Mouse (Mus musculus): ENCODE results near the gene Mylk. TPM values are rescaled to one million over a fixed set of nuclear protein-coding genes. Genes with fewer than 3 reads are reported as not detected.
"Not testable (repeated sequence)": the region's sequence is repeated elsewhere in the genome, so short reads cannot be mapped to it uniquely, and the experiment has no call there.

Mylk gene
- total and polyA plus RNA-seq, 2 experiments from 2014 or later: 3.7 to 20.1 TPM

DNA sequence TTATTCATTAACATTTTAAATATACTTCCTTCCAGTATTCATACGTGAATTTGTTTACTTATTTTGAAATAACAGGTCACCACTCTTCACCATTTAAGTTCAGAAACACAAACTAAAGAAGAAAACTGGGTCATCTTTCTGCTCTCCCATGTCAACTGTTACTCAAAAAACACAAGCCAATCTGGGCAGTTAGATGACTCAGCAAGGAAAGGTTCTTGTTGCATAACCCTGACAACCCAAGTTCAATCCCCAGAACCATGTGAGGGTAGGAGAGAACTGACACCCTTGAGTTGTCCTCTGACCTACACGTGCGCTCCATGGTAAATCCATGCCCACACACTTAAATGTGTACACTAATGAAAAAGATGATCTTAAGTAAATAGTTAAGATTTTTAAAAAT is 19.9 kb upstream of the Mylk start:
- H3K4me3 ChIP-seq (ENCODE audit: low read length): no peak overlapping the region
- H3K36me3 ChIP-seq (ENCODE audit: insufficient read depth, low read length): no peaks in the 10 kb centered on the region
- H3K9me3 ChIP-seq (ENCODE audit: low read length): no peaks in the 10 kb centered on the region
- WGBS: 94% methylated on average over 3 of the region's 3 CpGs
- no peaks in the 10 kb centered on the region for H3K4me1 ChIP-seq (ENCODE audit: insufficient read depth, low read length)
- DNase-seq (ENCODE audit: low spot score) (no peak), ATAC-seq (no peak)
- H3K4me2 ChIP-seq (ENCODE audit: low read depth, low read length): no peak overlapping the region
- no peaks in the 10 kb centered on the region for H3K27me3 ChIP-seq (ENCODE audit: insufficient read depth, low read length)
- no peak overlapping the region for H3K9ac ChIP-seq (replicated peaks; ENCODE audit: low read length)
- H3K27ac ChIP-seq: no peak overlapping the region
- no peak for TF ChIP-seq CTCF (IDR thresholded peaks at IDR 0.05; ENCODE audit: low read depth)

DNA sequence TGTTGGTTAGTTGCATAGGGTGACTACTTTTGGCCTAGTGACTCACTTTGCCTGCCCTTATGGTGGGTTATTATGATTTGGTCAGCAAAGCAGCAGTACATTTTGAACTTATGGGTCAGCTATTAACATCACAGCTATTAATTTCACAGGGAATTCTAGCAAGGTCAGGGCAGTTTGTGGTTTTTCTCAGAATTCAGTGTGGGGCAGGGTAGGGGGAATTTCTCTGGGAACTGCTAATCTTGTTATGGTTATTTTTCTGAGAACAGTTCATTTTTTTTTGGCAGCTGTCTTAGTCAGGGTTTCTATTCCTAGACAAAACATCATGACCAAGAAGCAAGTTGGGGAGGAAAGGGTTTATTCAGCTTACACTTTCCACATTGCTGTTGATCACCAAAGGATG is 16.4 kb upstream of the Mylk start:
- H3K4me1 ChIP-seq (ENCODE audit: insufficient read depth, low read length); H3K36me3 ChIP-seq (ENCODE audit: insufficient read depth, low read length); H3K27ac ChIP-seq; H3K4me3 ChIP-seq (ENCODE audit: low read length); H3K9ac ChIP-seq (replicated peaks; ENCODE audit: low read length); ATAC-seq; H3K27me3 ChIP-seq (ENCODE audit: insufficient read depth, low read length); H3K4me2 ChIP-seq (ENCODE audit: low read depth, low read length); H3K9me3 ChIP-seq (ENCODE audit: low read length); DNase-seq (ENCODE audit: low spot score): not testable (repeated sequence)

DNA sequence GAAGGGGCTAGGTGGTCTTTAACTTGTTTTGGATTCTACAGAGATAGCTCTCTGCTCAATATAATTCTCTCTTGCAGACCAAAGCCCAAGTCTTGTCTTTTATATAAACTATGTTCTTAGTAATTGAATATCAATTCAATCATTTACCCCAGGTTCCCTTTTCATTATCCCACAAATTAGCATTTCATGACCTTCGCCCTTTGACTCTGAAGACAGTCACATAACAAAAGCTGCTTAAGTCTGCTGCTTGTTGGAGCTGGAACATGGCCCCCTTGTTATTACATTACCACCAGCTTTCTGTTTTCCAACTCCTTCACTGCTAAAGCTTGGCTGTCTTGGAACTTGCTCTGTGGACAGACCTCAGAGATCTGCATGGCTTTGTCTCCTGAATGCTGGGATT is 15.6 kb upstream of the Mylk start:
- Histone ChIP-seq H3K4me1 (ENCODE audit: insufficient read depth, low read length) (no peaks in the 10 kb centered on the region), H3K36me3 (ENCODE audit: insufficient read depth, low read length) (no peaks in the 10 kb centered on the region), H3K9me3 (ENCODE audit: low read length) (no peaks in the 10 kb centered on the region), H3K9ac (replicated peaks; ENCODE audit: low read length) (no peak overlapping the region), H3K4me2 (ENCODE audit: low read depth, low read length) (no peak overlapping the region), H3K4me3 (ENCODE audit: low read length) (no peak overlapping the region), H3K27me3 (ENCODE audit: insufficient read depth, low read length) (no peaks in the 10 kb centered on the region), H3K27ac (no peak overlapping the region)
- TF ChIP-seq CTCF (IDR thresholded peaks at IDR 0.05; ENCODE audit: low read depth): no peak
- DNase-seq (ENCODE audit: low spot score): no peak
- 94% methylated on average over 1 of the region's 1 CpGs for WGBS
- ATAC-seq: no peak

DNA sequence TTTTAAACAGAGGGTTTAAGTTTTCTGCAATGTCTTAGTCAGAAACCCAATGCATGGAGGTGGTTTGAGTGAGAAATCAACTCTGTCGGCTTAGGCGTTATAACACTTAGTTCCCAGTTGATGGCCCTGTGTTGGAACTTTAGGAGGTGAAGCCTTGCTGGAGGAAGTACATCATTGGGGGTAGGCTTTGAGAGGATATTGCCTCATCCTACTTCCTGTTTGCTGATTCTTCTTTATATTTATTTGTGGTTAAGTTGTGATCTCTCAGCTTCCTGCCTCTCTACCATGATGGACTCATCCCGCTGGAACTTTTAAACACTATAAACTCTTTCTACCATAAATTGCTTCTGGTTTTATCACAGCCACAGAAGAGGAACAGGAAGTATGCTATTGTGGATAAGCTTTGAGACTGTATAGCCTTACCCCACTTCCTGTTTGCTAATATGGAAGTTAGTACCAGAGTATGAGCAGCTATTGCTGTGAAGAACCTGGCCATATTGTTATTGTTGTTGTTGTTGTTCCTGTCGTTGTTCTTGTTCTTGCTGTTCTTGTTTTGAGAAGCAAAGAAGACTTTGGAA is 6.3 kb upstream of the Mylk start:
- DNase-seq (ENCODE audit: low spot score) (no peak), ATAC-seq (no peak)
- 0 out of 2 replicates have a peak, but pooled peaks cover 5% of the 10 kb centered on the region for H3K27me3 ChIP-seq (ENCODE audit: insufficient read depth, low read length)
- no peaks in the 10 kb centered on the region for H3K9me3 ChIP-seq (ENCODE audit: low read length)
- H3K4me2 ChIP-seq (ENCODE audit: low read depth, low read length): no peak overlapping the region
- no peak for TF ChIP-seq CTCF (IDR thresholded peaks at IDR 0.05; ENCODE audit: low read depth)
- no peak overlapping the region for H3K27ac ChIP-seq
- H3K36me3 ChIP-seq (ENCODE audit: insufficient read depth, low read length): no peaks in the 10 kb centered on the region
- H3K4me3 ChIP-seq (ENCODE audit: low read length): no peak overlapping the region
- no peaks in the 10 kb centered on the region for H3K4me1 ChIP-seq (ENCODE audit: insufficient read depth, low read length)
- no peak overlapping the region for H3K9ac ChIP-seq (replicated peaks; ENCODE audit: low read length)
- WGBS: 92% methylated on average over 4 of the region's 4 CpGs

DNA sequence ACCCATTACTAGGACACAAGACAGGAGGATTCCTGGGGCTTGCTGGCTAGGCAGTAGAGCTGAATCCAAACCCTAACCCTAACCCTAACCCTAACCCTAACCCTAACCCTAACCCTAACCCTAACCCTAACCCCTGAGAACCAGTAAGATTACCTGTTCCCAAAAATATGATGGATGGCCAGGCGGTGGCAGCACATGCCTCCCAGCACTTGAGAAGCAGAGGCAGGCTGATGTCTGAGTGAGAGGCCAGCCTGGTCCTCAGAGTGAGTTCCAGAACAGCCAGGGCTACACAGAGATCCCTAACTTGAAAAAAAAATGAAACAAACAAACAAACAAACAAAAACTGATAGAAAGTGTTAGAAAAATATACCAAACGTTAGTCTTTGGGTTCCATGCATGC is 2.1 kb upstream of the Mylk start:
- 43% methylated on average over 2 of the region's 2 CpGs for WGBS
- Histone ChIP-seq H3K9ac (replicated peaks; ENCODE audit: low read length) (no peak overlapping the region), H3K4me1 (ENCODE audit: insufficient read depth, low read length) (0 out of 2 replicates have a peak, but pooled peaks cover 6% of the 10 kb centered on the region), H3K27ac (no peak overlapping the region), H3K36me3 (ENCODE audit: insufficient read depth, low read length) (no peaks in the 10 kb centered on the region), H3K4me2 (ENCODE audit: low read depth, low read length) (no peak overlapping the region), H3K4me3 (ENCODE audit: low read length) (no peak overlapping the region), H3K27me3 (ENCODE audit: insufficient read depth, low read length) (peaks cover 18% of the 10 kb centered on the region), H3K9me3 (ENCODE audit: low read length) (no peaks in the 10 kb centered on the region)
- no peak for ATAC-seq
- no peak for DNase-seq (ENCODE audit: low spot score)
- TF ChIP-seq CTCF (IDR thresholded peaks at IDR 0.05; ENCODE audit: low read depth): no peak

DNA sequence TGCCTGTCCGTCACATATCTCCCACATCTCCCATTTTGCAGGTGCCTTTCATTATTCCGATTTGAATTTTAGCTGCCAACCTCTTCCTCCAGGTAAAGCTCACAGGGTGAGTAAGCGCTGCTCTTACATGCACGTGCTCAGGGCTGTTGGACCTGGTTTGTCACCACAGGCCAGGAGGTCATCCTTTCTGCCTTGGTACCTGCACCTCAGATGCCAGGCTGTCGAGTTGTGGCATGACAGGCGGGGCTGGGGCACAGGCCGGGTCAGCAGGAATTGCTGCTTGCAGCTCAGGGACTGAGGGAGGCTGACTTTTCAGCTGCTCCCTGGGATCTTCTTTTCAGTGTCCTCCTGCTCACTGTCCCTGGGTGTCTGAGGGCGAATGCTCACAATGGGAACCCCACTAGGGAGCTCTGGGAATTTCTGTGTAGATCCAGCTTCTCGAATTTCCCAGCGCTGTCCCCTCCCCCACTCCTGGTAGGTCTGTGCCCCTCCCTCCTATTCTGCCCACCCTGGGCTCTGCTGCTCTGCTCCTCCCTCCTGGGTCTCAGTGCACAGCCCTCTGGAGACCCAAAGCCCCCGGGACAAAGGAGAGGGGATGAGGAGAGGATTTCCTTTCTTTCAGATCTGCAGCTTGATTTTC is 3.2 kb downstream of the Mylk start:
- Histone ChIP-seq H3K9me3 (ENCODE audit: low read length) (no peaks in the 10 kb centered on the region), H3K27ac (no peak overlapping the region), H3K9ac (replicated peaks; ENCODE audit: low read length) (no peak overlapping the region), H3K27me3 (ENCODE audit: insufficient read depth, low read length) (peaks cover 18% of the 10 kb centered on the region), H3K4me3 (ENCODE audit: low read length) (no peak overlapping the region), H3K36me3 (ENCODE audit: insufficient read depth, low read length) (no peaks in the 10 kb centered on the region), H3K4me1 (ENCODE audit: insufficient read depth, low read length) (0 out of 2 replicates have a peak, but pooled peaks cover 8% of the 10 kb centered on the region), H3K4me2 (ENCODE audit: low read depth, low read length) (no peak overlapping the region)
- DNase-seq (ENCODE audit: low spot score) (no peak), ATAC-seq (no peak)
- WGBS: 22% methylated on average over 11 of the region's 11 CpGs
- no peak for TF ChIP-seq CTCF (IDR thresholded peaks at IDR 0.05; ENCODE audit: low read depth)

DNA sequence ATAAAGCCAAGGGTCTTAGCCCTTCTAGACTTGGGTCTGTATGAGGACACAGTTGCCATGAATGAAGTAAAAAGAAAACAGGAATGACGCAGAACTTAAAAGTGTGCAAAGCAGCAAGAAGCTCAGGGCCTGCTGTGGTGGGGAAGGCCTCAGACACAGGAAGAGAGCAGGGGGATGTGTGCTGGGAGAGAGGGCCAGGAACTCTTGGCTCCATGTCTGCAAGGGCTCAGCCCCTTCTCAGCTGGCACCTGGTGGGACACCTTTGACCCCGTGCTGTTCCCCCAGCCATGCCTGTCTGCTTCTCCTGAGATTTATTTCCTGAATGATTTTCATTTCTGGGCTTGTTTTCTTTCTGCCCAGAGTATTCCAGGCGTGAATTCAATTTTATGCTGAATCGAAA is 4.5 kb downstream of the Mylk start:
- no peak overlapping the region for H3K4me2 ChIP-seq (ENCODE audit: low read depth, low read length)
- no peak for ATAC-seq
- 61% methylated on average over 4 of the region's 4 CpGs for WGBS
- TF ChIP-seq CTCF (IDR thresholded peaks at IDR 0.05; ENCODE audit: low read depth): no peak
- H3K9me3 ChIP-seq (ENCODE audit: low read length): no peaks in the 10 kb centered on the region
- H3K36me3 ChIP-seq (ENCODE audit: insufficient read depth, low read length): no peaks in the 10 kb centered on the region
- DNase-seq (ENCODE audit: low spot score): no peak
- H3K27me3 ChIP-seq (ENCODE audit: insufficient read depth, low read length): peaks cover 13% of the 10 kb centered on the region
- H3K4me3 ChIP-seq (ENCODE audit: low read length): no peak overlapping the region
- no peak overlapping the region for H3K27ac ChIP-seq
- no peak overlapping the region for H3K9ac ChIP-seq (replicated peaks; ENCODE audit: low read length)
- 0 out of 2 replicates have a peak, but pooled peaks cover 8% of the 10 kb centered on the region for H3K4me1 ChIP-seq (ENCODE audit: insufficient read depth, low read length)
